Mouse (Mus musculus): Measurements from ENCODE around the gene 2810004N23Rik.

- no peak for TF ChIP-seq CTCF (IDR thresholded peaks at IDR 0.05; ENCODE audit: borderline replicate concordance, insufficient read depth, low read depth, low read length)
- TF ChIP-seq POLR2A (IDR thresholded peaks at IDR 0.05; ENCODE audit: borderline replicate concordance, insufficient read depth, low read length) = no peak
Measured at GRCm38 (mm10) chr8:124793661-124794485, 69.0 kb downstream of the 2810004N23Rik start.

Data from cerebellum, adult 2 months (tissue).